Mouse (Mus musculus): Measurements from ENCODE around the gene Pon3. TPM values are rescaled to one million over a fixed set of nuclear protein-coding genes. Genes with fewer than 3 reads are reported as not detected.

Pon3 gene
- polyA plus RNA-seq, 1 experiment from 2014 or later = 3.7 TPM

- Histone ChIP-seq H3K4me3 (replicated peaks; ENCODE audit: low read depth, low read length) (no peak overlapping the region), H3K4me2 (ENCODE audit: low read length) (no peak overlapping the region), H3K27me3 (ENCODE audit: control insufficient read depth, insufficient read depth, low read length) (no peaks in the 10 kb centered on the region), H3K4me1 (ENCODE audit: control insufficient read depth, insufficient read depth, low read length) (no peaks in the 10 kb centered on the region), H3K36me3 (ENCODE audit: control insufficient read depth, insufficient read depth, low read length) (no peaks in the 10 kb centered on the region), H3K9me3 (ENCODE audit: control insufficient read depth, low read length) (no peaks in the 10 kb centered on the region), H3K9ac (replicated peaks; ENCODE audit: low read length) (no peak overlapping the region), H3K27ac (replicated peaks; ENCODE audit: low read depth, low read length) (no peak overlapping the region)
- ATAC-seq (ENCODE audit: low FRiP score, low TSS enrichment) (no peak), DNase-seq (no peak)
- WGBS = 83% methylated on average over 8 of the region's 8 CpGs
Measured at GRCm38 (mm10) chr6:5199376-5199905, 56.6 kb downstream of the Pon3 start.

- ATAC-seq (ENCODE audit: low FRiP score, low TSS enrichment) (no peak), DNase-seq (no peak)
- Histone ChIP-seq H3K9me3 (ENCODE audit: control insufficient read depth, low read length) (no peaks in the 10 kb centered on the region), H3K27me3 (ENCODE audit: control insufficient read depth, insufficient read depth, low read length) (no peaks in the 10 kb centered on the region), H3K36me3 (ENCODE audit: control insufficient read depth, insufficient read depth, low read length) (no peaks in the 10 kb centered on the region), H3K9ac (replicated peaks; ENCODE audit: low read length) (no peak overlapping the region), H3K4me3 (replicated peaks; ENCODE audit: low read depth, low read length) (no peak overlapping the region), H3K27ac (replicated peaks; ENCODE audit: low read depth, low read length) (no peak overlapping the region), H3K4me1 (ENCODE audit: control insufficient read depth, insufficient read depth, low read length) (no peaks in the 10 kb centered on the region), H3K4me2 (ENCODE audit: low read length) (no peak overlapping the region)
- 89% methylated on average over 5 of the region's 5 CpGs for WGBS
Measured at GRCm38 (mm10) chr6:5198590-5198989, 57.5 kb downstream of the Pon3 start.

GRCm38 (mm10) chr6:5193693-5194092, 62.4 kb downstream of the Pon3 start, which contains the start of gene Pon1:
Gene Pon1 (minus strand): TSS chr6:5193946.
- Histone ChIP-seq H3K27ac (replicated peaks; ENCODE audit: low read depth, low read length) (no peak within 1 kb of the TSS), H3K4me1 (ENCODE audit: control insufficient read depth, insufficient read depth, low read length) (no peaks in the 10 kb centered on the region), H3K4me2 (ENCODE audit: low read length) (no peak within 1 kb of the TSS), H3K9ac (replicated peaks; ENCODE audit: low read length) (no peak within 1 kb of the TSS), H3K4me3 (replicated peaks; ENCODE audit: low read depth, low read length) (no peak within 1 kb of the TSS), H3K27me3 (ENCODE audit: control insufficient read depth, insufficient read depth, low read length) (no peaks in the 10 kb centered on the region), H3K36me3 (ENCODE audit: control insufficient read depth, insufficient read depth, low read length) (no peaks in the 10 kb centered on the region), H3K9me3 (ENCODE audit: control insufficient read depth, low read length) (no peaks in the 10 kb centered on the region)
- no peak for DNase-seq
- no peak; the same call in 1 of the 2 replicates for ATAC-seq (ENCODE audit: low FRiP score, low TSS enrichment)
- 40% methylated on average over 5 of the region's 5 CpGs for WGBS

- DNase-seq (no peak), ATAC-seq (ENCODE audit: low FRiP score, low TSS enrichment) (no peak)
- Histone ChIP-seq H3K36me3 (ENCODE audit: control insufficient read depth, insufficient read depth, low read length) (no peaks in the 10 kb centered on the region), H3K9ac (replicated peaks; ENCODE audit: low read length) (no peak overlapping the region), H3K27ac (replicated peaks; ENCODE audit: low read depth, low read length) (no peak overlapping the region), H3K4me1 (ENCODE audit: control insufficient read depth, insufficient read depth, low read length) (no peaks in the 10 kb centered on the region), H3K4me3 (replicated peaks; ENCODE audit: low read depth, low read length) (no peak overlapping the region), H3K27me3 (ENCODE audit: control insufficient read depth, insufficient read depth, low read length) (no peaks in the 10 kb centered on the region), H3K9me3 (ENCODE audit: control insufficient read depth, low read length) (no peaks in the 10 kb centered on the region), H3K4me2 (ENCODE audit: low read length) (no peak overlapping the region)
- WGBS = 83% methylated on average over 4 of the region's 4 CpGs
Measured at GRCm38 (mm10) chr6:5190761-5191160, 65.3 kb downstream of the Pon3 start.

- H3K27me3 ChIP-seq (ENCODE audit: control insufficient read depth, insufficient read depth, low read length) = no peaks in the 10 kb centered on the region
- H3K4me2 ChIP-seq (ENCODE audit: low read length) = no peak overlapping the region
- no peaks in the 10 kb centered on the region for H3K9me3 ChIP-seq (ENCODE audit: control insufficient read depth, low read length)
- ATAC-seq (ENCODE audit: low FRiP score, low TSS enrichment) (no peak), DNase-seq (no peak)
- no peak overlapping the region for H3K4me3 ChIP-seq (replicated peaks; ENCODE audit: low read depth, low read length)
- H3K27ac ChIP-seq (replicated peaks; ENCODE audit: low read depth, low read length) = no peak overlapping the region
- H3K36me3 ChIP-seq (ENCODE audit: control insufficient read depth, insufficient read depth, low read length) = no peaks in the 10 kb centered on the region
- H3K4me1 ChIP-seq (ENCODE audit: control insufficient read depth, insufficient read depth, low read length) = no peaks in the 10 kb centered on the region
- no peak overlapping the region for H3K9ac ChIP-seq (replicated peaks; ENCODE audit: low read length)
- 82% methylated on average over 4 of the region's 4 CpGs for WGBS
Measured at GRCm38 (mm10) chr6:5189507-5189906, 66.6 kb downstream of the Pon3 start.

GRCm38 (mm10) chr6:5188938-5189337, 67.1 kb downstream of the Pon3 start:
- Histone ChIP-seq H3K9me3 (ENCODE audit: control insufficient read depth, low read length) (no peaks in the 10 kb centered on the region), H3K4me3 (replicated peaks; ENCODE audit: low read depth, low read length) (no peak overlapping the region), H3K4me1 (ENCODE audit: control insufficient read depth, insufficient read depth, low read length) (no peaks in the 10 kb centered on the region), H3K9ac (replicated peaks; ENCODE audit: low read length) (no peak overlapping the region), H3K36me3 (ENCODE audit: control insufficient read depth, insufficient read depth, low read length) (no peaks in the 10 kb centered on the region), H3K27ac (replicated peaks; ENCODE audit: low read depth, low read length) (no peak overlapping the region), H3K27me3 (ENCODE audit: control insufficient read depth, insufficient read depth, low read length) (no peaks in the 10 kb centered on the region), H3K4me2 (ENCODE audit: low read length) (no peak overlapping the region)
- ATAC-seq (ENCODE audit: low FRiP score, low TSS enrichment) = no peak
- DNase-seq = no peak
- 78% methylated on average over 6 of the region's 6 CpGs for WGBS

GRCm38 (mm10) chr6:5188036-5188435, 68.0 kb downstream of the Pon3 start:
- 91% methylated on average over 5 of the region's 5 CpGs for WGBS
- H3K9ac ChIP-seq (replicated peaks; ENCODE audit: low read length) = no peak overlapping the region
- H3K27me3 ChIP-seq (ENCODE audit: control insufficient read depth, insufficient read depth, low read length) = no peaks in the 10 kb centered on the region

GRCm38 (mm10) chr6:5187586-5187985, 68.5 kb downstream of the Pon3 start:
- WGBS = 70% methylated on average over 6 of the region's 6 CpGs
- DNase-seq (no peak), ATAC-seq (ENCODE audit: low FRiP score, low TSS enrichment) (no peak)
- no peaks in the 10 kb centered on the region for H3K4me1 ChIP-seq (ENCODE audit: control insufficient read depth, insufficient read depth, low read length)
- H3K4me3 ChIP-seq (replicated peaks; ENCODE audit: low read depth, low read length) = no peak overlapping the region
- no peak overlapping the region for H3K9ac ChIP-seq (replicated peaks; ENCODE audit: low read length)
- no peak overlapping the region for H3K27ac ChIP-seq (replicated peaks; ENCODE audit: low read depth, low read length)
- no peaks in the 10 kb centered on the region for H3K9me3 ChIP-seq (ENCODE audit: control insufficient read depth, low read length)
- H3K27me3 ChIP-seq (ENCODE audit: control insufficient read depth, insufficient read depth, low read length) = no peaks in the 10 kb centered on the region
- H3K4me2 ChIP-seq (ENCODE audit: low read length) = no peak overlapping the region
- H3K36me3 ChIP-seq (ENCODE audit: control insufficient read depth, insufficient read depth, low read length) = no peaks in the 10 kb centered on the region

More at GRCm38 (mm10) chr6:5188036-5188435, 68.0 kb downstream of the Pon3 start:
- Histone ChIP-seq H3K36me3 (ENCODE audit: control insufficient read depth, insufficient read depth, low read length) (no peaks in the 10 kb centered on the region), H3K4me2 (ENCODE audit: low read length) (no peak overlapping the region), H3K4me3 (replicated peaks; ENCODE audit: low read depth, low read length) (no peak overlapping the region), H3K27ac (replicated peaks; ENCODE audit: low read depth, low read length) (no peak overlapping the region), H3K9me3 (ENCODE audit: control insufficient read depth, low read length) (no peaks in the 10 kb centered on the region), H3K4me1 (ENCODE audit: control insufficient read depth, insufficient read depth, low read length) (no peaks in the 10 kb centered on the region)
- ATAC-seq (ENCODE audit: low FRiP score, low TSS enrichment) (no peak), DNase-seq (no peak)

- WGBS = 78% methylated on average over 7 of the region's 7 CpGs
- Histone ChIP-seq H3K36me3 (ENCODE audit: control insufficient read depth, insufficient read depth, low read length) (no peaks in the 10 kb centered on the region), H3K9ac (replicated peaks; ENCODE audit: low read length) (no peak overlapping the region), H3K27ac (replicated peaks; ENCODE audit: low read depth, low read length) (no peak overlapping the region), H3K4me3 (replicated peaks; ENCODE audit: low read depth, low read length) (no peak overlapping the region), H3K27me3 (ENCODE audit: control insufficient read depth, insufficient read depth, low read length) (no peaks in the 10 kb centered on the region), H3K4me2 (ENCODE audit: low read length) (no peak overlapping the region), H3K4me1 (ENCODE audit: control insufficient read depth, insufficient read depth, low read length) (no peaks in the 10 kb centered on the region), H3K9me3 (ENCODE audit: control insufficient read depth, low read length) (no peaks in the 10 kb centered on the region)
- ATAC-seq (ENCODE audit: low FRiP score, low TSS enrichment) = no peak
- DNase-seq = no peak
Measured at GRCm38 (mm10) chr6:5186229-5186950, 69.7 kb downstream of the Pon3 start.
